Mouse (Mus musculus) granulocyte monocyte progenitor cell, adult 5-6 weeks (primary cell): ENCODE data around the gene Anxa8. TPM values are rescaled to one million over a fixed set of nuclear protein-coding genes. Genes with fewer than 3 reads are reported as not detected.

Source experiments
- ATAC-seq: replicated peaks from 2 replicates; pipeline ENCODE4 v1.8.0; 2016; ENCODE audit warnings: mild to moderate bottlenecking, moderate TSS enrichment, inconsistent platforms; ENCODE audit not compliant: poor library complexity, severe bottlenecking
- total RNA-seq, 2 experiments: library from RNA; stranded (forward) in 1 of 2; stranded (reverse) in 1 of 2; fragments of 200-712, 200-1000 nt in 1 of 2; fragments of >200 nt in 1 of 2; fragmentation: Nextera tagmentation in 1 of 2; gene quantifications; 2 replicates each; pipeline ENCODE4 v1.2.3; 2014 to 2017

Gene Anxa8
- total RNA-seq, 2 experiments from 2014 or later, result not detected

GRCm38 (mm10) chr14:34114311-34114710 is 28.5 kb downstream of the Anxa8 start:
- no peak for ATAC-seq

GRCm38 (mm10) chr14:34119046-34119723 is 33.4 kb downstream of the Anxa8 start:
- no peak for ATAC-seq

DNA sequence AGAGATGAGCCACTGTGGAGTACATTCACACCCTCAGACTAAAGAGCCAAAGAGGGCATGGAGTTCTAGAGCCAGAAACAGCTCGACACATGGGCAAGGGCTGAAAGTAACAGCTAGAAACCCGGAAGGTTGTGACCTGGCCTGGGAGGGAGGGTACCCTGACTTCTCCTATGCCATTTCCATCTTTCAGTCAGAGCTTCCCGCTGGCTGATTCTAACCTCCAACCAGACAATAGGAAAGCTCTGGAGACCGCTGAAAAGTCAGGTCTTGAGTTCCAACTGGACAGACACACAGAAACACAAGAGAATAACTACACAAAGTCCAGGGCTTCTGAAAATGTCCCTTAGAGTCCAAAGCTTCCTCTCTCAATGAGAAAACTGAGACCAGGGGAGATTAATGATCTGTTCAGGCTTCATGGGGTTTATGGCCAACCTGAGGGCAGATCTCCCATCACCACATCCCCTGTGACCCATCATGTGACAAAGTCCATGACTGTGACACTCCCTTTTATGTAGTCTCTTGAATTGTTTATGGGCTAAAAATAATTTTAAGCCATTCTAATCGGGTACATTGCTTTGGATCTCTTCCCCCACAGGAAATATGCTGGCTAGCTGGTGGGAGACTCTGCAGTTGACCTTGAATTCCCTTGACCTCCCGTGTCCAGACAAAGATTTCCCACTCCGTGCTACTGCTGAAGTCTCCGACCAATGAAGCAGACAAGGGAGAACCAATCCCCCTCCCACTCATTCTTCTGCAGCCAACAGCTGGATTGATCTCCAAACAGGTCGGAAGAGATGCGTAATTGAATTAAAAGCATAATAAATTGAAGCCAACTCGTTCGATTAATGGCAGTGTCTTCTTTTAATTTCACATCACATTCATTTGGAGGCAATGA is 34.5 kb downstream of the Anxa8 start:
- ATAC-seq, result no peak

- no peak for ATAC-seq
Observed at GRCm38 (mm10) chr14:34120923-34121351, 35.2 kb downstream of the Anxa8 start.

GRCm38 (mm10) chr14:34121691-34122090 is 35.9 kb downstream of the Anxa8 start:
- ATAC-seq, result no peak

- ATAC-seq, result no peak
Observed at GRCm38 (mm10) chr14:34131216-34131615, 45.4 kb downstream of the Anxa8 start.

GRCm38 (mm10) chr14:34135391-34135790 is 49.6 kb downstream of the Anxa8 start:
- ATAC-seq, result no peak

DNA sequence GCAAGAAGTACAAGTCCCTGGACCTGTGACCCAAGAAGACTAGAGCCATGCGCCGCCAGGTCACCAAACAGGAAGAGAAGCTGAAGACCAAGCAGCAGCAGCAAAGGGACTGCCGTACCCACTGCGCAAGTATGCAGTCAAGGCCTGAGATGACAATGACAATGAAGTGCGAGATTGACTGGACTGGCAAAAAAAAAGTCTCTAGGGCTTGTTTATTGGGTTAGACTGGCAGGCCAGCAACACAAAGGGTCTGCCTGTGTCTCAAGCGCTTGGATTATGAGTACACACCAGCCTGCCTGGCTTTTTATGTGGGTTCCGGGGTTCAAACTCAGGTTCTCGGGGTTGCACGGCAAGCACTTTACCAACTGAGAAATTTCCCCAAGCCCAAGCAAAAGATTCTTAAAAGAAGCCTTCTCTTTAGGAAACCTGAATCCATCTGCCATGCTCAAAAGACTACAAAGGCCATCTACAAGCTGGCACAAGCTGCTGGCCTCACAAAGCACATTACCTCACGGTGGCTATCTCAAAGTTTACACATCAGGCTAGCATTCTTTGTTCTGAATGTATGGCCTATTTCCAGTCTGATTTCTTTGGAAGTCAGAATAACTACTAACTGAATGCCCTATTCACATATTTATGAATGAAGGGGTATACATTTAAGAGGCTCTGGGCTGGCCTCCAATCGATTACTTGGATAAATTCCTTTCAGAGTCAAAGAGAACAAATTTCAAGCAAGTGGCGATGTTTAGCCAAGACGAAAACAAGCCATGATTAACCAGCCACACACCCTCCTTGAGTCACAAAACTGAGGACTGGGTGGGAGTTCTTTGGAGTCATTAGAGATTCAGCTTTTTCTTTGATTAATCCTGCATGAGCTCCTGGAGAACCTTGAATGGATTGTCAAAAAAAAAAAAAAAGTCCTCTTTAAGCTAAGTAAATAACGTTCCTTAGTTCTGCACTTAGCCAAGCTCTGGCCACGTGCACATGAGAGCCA is 54.2 kb downstream of the Anxa8 start:
- ATAC-seq, result no peak

- no peak for ATAC-seq
Observed at GRCm38 (mm10) chr14:34142316-34142715, 56.5 kb downstream of the Anxa8 start.

GRCm38 (mm10) chr14:34142915-34143314 is 57.1 kb downstream of the Anxa8 start:
- no peak; the same call in 1 of the 2 replicates for ATAC-seq

Other genes starting within 250 kb of the Anxa8 start
- not detected in 2 replicates for gene Gdf10, start 162.4 kb upstream of the Anxa8 start, total RNA-seq (2014; fragmentation: Nextera tagmentation)
- not detected in 2 replicates for gene Gdf10, start 162.4 kb upstream of the Anxa8 start, total RNA-seq (2017)
- gene Gdf2, start 144.9 kb upstream of the Anxa8 start, total RNA-seq (2014; fragmentation: Nextera tagmentation), result not detected in 2 replicates
- not detected in 2 replicates for gene Gdf2, start 144.9 kb upstream of the Anxa8 start, total RNA-seq (2017)
- not detected in 2 replicates for gene Rbp3, start 132.0 kb upstream of the Anxa8 start, total RNA-seq (2014; fragmentation: Nextera tagmentation)
- not detected in 2 replicates for gene Rbp3, start 132.0 kb upstream of the Anxa8 start, total RNA-seq (2017)
- gene Zfp488, start 107.2 kb upstream of the Anxa8 start, total RNA-seq (2014; fragmentation: Nextera tagmentation), result not detected in 2 replicates
- not detected in 2 replicates for gene Zfp488, start 107.2 kb upstream of the Anxa8 start, total RNA-seq (2017)
- gene Gm30083, start 70.8 kb upstream of the Anxa8 start, total RNA-seq (2014; fragmentation: Nextera tagmentation), result not detected in 2 replicates
- gene Gm30083, start 70.8 kb upstream of the Anxa8 start, total RNA-seq (2017), result not detected in 2 replicates
- gene Gm5460, start 69.2 kb upstream of the Anxa8 start, total RNA-seq (2014; fragmentation: Nextera tagmentation), result not detected in 2 replicates
- not detected in 2 replicates for gene Gm5460, start 69.2 kb upstream of the Anxa8 start, total RNA-seq (2017)
- gene Antxrl, start 33.3 kb upstream of the Anxa8 start, total RNA-seq (2014; fragmentation: Nextera tagmentation), result not detected in 2 replicates
- gene Antxrl, start 33.3 kb upstream of the Anxa8 start, total RNA-seq (2017), result not detected in 2 replicates
- not detected in 2 replicates for gene A630023A22Rik, start 16.8 kb downstream of the Anxa8 start, total RNA-seq (2014; fragmentation: Nextera tagmentation)
- not detected in 2 replicates for gene A630023A22Rik, start 16.8 kb downstream of the Anxa8 start, total RNA-seq (2017)
- gene Npy4r, start 66.5 kb downstream of the Anxa8 start, total RNA-seq (2014; fragmentation: Nextera tagmentation), result not detected in 2 replicates
- not detected in 2 replicates for gene Npy4r, start 66.5 kb downstream of the Anxa8 start, total RNA-seq (2017)
- not detected in 2 replicates for gene Gprin2, start 115.7 kb downstream of the Anxa8 start, total RNA-seq (2014; fragmentation: Nextera tagmentation)
- not detected in 2 replicates for gene Gprin2, start 115.7 kb downstream of the Anxa8 start, total RNA-seq (2017)
- not detected in 2 replicates for gene Syt15, start 133.6 kb downstream of the Anxa8 start, total RNA-seq (2014; fragmentation: Nextera tagmentation)
- gene Syt15, start 133.6 kb downstream of the Anxa8 start, total RNA-seq (2017), result not detected in 2 replicates
- gene Shld2, start 224.5 kb downstream of the Anxa8 start, total RNA-seq (2014; fragmentation: Nextera tagmentation), result 6.6 and 16.8 TPM in 2 replicates
- 7.9 and 17.8 TPM in 2 replicates for gene Shld2, start 224.5 kb downstream of the Anxa8 start, total RNA-seq (2017)
- gene Glud1, start 224.7 kb downstream of the Anxa8 start, total RNA-seq (2014; fragmentation: Nextera tagmentation), result 127 and 141 TPM in 2 replicates
- 180 and 222 TPM in 2 replicates for gene Glud1, start 224.7 kb downstream of the Anxa8 start, total RNA-seq (2017)